Mouse (Mus musculus) embryonic facial prominence, embryonic 10.5 days (tissue): ENCODE data around the gene Psmg1. TPM values are rescaled to one million over a fixed set of nuclear protein-coding genes. Genes with fewer than 3 reads are reported as not detected.
"Not testable (repeated sequence)": the region's sequence is repeated elsewhere in the genome, so short reads cannot be mapped to it uniquely, and the experiment has no call there.

ENCODE experiments used
- DNase-seq: peaks from one replicate; pipeline ENCODE4 v3.0.0-alpha.2; 2017; ENCODE audit warnings: low spot score
- H3K27ac ChIP-seq: fragments of 300-500 bp; sonication (generic); replicated peaks from 2 replicates; pipeline ENCODE4 v1.5.1; 2016; ENCODE audit warnings: mild to moderate bottlenecking
- H3K27me3 ChIP-seq: fragments of 300-500 bp; sonication (generic); replicated peaks from 2 replicates; pipeline ENCODE4 v1.6.1; 2016; ENCODE audit warnings: low read depth, mild to moderate bottlenecking; ENCODE audit not compliant: poor library complexity, severe bottlenecking
- H3K36me3 ChIP-seq: fragments of 300-500 bp; sonication (generic); replicated peaks from 2 replicates; pipeline ENCODE4 v1.6.1; 2016; ENCODE audit warnings: mild to moderate bottlenecking, moderate library complexity
- H3K4me1 ChIP-seq: fragments of 300-500 bp; sonication (generic); 2 replicates; pipeline ENCODE4 v1.6.1; 2016
- H3K4me3 ChIP-seq: fragments of 300-500 bp; sonication (generic); 2 replicates; pipeline ENCODE4 v1.5.1; 2016; ENCODE audit warnings: mild to moderate bottlenecking, moderate library complexity
- H3K9me3 ChIP-seq: fragments of 300-500 bp; sonication (generic); 2 replicates; pipeline ENCODE4 v1.6.1; 2016; ENCODE audit warnings: mild to moderate bottlenecking
- WGBS: fragments of 180-500 bp; shearing (Covaris S2); methylation state at CpG from one replicate; pipeline ENCODE4 v1.1.7; 2016; 5-methylcytosine and 5-hydroxymethylcytosine counted together
- polyA plus RNA-seq: library from polyadenylated mRNA; unstranded; fragments of >200 nt; fragmentation: Nextera tagmentation; extraction: Ambion mirVana; gene quantifications from 2 replicates; pipeline ENCODE4 v1.2.1, GENCODE M21; 2016

Psmg1 gene
- polyA plus RNA-seq, 1 experiment from 2014 or later = 115 TPM

DNA sequence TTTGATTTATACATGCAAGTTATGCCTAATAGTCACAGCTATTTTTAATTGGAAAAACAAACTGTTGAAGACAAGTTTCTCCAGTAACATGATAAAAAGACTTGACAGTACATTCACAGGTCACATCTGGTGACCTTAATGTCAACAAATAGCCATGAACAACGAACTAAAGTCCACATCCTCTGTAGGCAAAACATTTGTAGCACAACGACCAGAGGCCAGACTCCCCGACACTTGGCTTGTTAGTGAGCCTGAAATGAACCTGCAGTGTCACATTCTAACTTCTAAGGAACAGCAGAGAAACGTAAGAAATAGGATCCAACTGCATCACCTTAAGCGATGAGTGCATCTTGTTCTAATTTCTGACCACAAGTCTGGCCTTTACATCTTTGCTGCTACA lies 1.8 kb upstream of the Psmg1 start:
- WGBS = 54% methylated on average over 5 of the region's 5 CpGs
- Histone ChIP-seq H3K27me3 (no peaks in the 10 kb centered on the region), H3K27ac (no peak overlapping the region), H3K4me3 (no peak overlapping the region), H3K4me1 (peaks cover 24% of the 10 kb centered on the region), H3K9me3 (no peaks in the 10 kb centered on the region), H3K36me3 (peaks cover 57% of the 10 kb centered on the region)
- no peak for DNase-seq

- Histone ChIP-seq H3K4me3 (peak overlapping the region; percentile 85), H3K27me3 (no peaks in the 10 kb centered on the region), H3K27ac (peak overlapping the region; percentile 91), H3K4me1 (peaks cover 24% of the 10 kb centered on the region), H3K36me3 (peaks cover 57% of the 10 kb centered on the region), H3K9me3 (no peaks in the 10 kb centered on the region)
- 8% methylated on average over 10 of the region's 10 CpGs for WGBS
- peak; percentile 43 for DNase-seq
Observed at GRCm38 (mm10) chr16:95991122-95991900, 551 bp upstream of the Psmg1 start.

DNA sequence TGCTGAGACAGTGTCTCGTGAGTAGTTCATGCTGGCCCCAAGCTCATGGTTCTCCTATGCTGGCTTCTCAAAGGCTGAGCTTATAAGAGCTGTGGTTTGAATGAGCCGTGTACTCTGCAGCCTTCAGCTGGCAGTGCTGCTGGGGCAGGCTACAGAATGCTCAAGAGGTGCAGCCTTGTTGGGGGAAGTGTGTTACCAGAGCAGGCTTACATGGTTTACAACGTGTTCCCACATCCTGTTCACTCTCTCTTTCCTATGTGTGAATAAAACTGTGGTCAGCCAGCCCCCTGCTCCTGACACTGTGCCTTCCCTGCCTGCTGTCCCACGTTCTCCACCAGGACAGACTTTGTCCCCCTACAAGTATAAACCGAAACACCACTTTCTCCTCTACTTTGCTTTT lies 5.8 kb downstream of the Psmg1 start:
- no peak overlapping the region for H3K27ac ChIP-seq
- peaks cover 12% of the 10 kb centered on the region for H3K4me1 ChIP-seq
- H3K36me3 ChIP-seq = peaks cover 81% of the 10 kb centered on the region
- no peak for DNase-seq
- no peaks in the 10 kb centered on the region for H3K9me3 ChIP-seq
- H3K4me3 ChIP-seq = no peak overlapping the region
- 85% methylated on average over 5 of the region's 5 CpGs for WGBS
- H3K27me3 ChIP-seq = no peaks in the 10 kb centered on the region

DNA sequence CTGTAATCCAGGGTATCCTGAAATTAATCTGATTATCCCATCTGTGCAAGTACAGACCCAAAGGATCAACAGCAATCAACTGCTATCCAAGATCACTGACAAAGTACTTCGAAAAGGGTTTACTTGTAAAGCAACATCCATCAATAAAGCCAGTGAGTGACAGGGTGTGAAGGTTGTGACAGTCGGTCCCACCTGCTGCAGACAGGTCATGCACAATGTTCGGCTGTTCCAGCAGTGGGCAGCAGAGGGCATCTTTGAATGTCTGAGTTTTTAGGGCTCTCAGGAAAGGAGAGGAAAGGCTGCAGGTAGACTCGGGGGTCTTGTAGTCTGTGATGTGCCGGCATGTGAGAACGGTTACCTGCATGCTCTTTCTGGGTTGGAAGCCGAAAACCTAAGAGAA lies 7.2 kb downstream of the Psmg1 start:
- no peak overlapping the region for H3K4me3 ChIP-seq
- H3K9me3 ChIP-seq = no peaks in the 10 kb centered on the region
- H3K4me1 ChIP-seq = no peaks in the 10 kb centered on the region
- H3K27me3 ChIP-seq = no peaks in the 10 kb centered on the region
- peaks cover 85% of the 10 kb centered on the region for H3K36me3 ChIP-seq
- H3K27ac ChIP-seq = no peak overlapping the region
- 87% methylated on average over 7 of the region's 7 CpGs for WGBS
- DNase-seq = peak; percentile 45

DNA sequence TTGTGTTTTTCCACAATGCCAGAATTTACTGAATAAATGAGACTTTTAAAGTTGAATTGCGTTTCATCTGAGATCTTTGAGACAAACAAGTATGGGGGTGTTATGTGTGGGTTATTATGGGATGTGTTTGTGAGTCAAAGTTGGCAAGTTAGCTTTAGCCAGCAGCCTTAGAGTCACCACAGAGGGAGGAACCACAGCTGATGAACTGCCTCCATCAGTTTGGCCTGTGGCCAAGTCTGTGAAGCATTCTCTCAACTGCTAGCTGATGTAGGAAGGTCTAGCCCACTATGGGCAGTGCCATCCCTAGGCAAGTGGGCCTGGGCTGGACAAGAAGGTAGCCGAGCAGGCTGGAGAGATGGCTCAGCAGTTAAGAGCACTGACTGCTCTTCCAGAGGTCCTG lies 19.9 kb downstream of the Psmg1 start:
- DNase-seq = no peak
- Histone ChIP-seq H3K4me1 (peaks cover 3% of the 10 kb centered on the region; the same call in 1 of the 2 replicates), H3K9me3 (no peaks in the 10 kb centered on the region), H3K27me3 (no peaks in the 10 kb centered on the region), H3K27ac (no peak overlapping the region), H3K36me3 (no peaks in the 10 kb centered on the region), H3K4me3 (no peak overlapping the region)
- WGBS = 89% methylated on average over 2 of the region's 2 CpGs

DNA sequence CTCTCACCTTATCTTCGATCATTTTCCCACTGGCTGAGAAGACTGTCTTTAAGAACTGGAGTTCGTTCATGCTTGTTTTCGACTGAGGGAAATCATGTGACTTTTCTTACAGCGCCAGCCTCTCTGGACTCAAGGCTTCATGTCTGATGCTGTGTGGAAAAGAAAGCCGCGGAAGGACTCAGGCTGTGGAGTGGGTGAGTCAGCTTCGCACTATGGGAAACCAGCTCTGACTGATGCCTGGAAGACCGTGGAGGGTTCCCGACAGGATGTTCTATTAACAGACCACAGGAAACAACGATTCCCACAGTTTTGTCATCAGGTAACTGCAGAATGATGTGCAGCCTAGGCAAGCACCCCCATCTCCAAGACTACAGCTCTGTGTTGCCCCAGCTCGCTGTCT lies 23.3 kb downstream of the Psmg1 start:
- no peak overlapping the region for H3K27ac ChIP-seq
- H3K27me3 ChIP-seq = 0 out of 2 replicates have a peak, but pooled peaks cover 4% of the 10 kb centered on the region
- no peaks in the 10 kb centered on the region for H3K9me3 ChIP-seq
- no peak overlapping the region for H3K4me3 ChIP-seq
- 91% methylated on average over 11 of the region's 11 CpGs for WGBS
- no peak for DNase-seq
- no peaks in the 10 kb centered on the region for H3K36me3 ChIP-seq
- H3K4me1 ChIP-seq = peaks cover 11% of the 10 kb centered on the region

GRCm38 (mm10) chr16:95964427-95965023 lies 26.2 kb downstream of the Psmg1 start:
- peak; percentile 46 for DNase-seq
- no peak overlapping the region for H3K4me3 ChIP-seq

GRCm38 (mm10) chr16:95961484-95961883 lies 29.3 kb downstream of the Psmg1 start:
- not testable (repeated sequence) for DNase-seq, H3K9me3 ChIP-seq, H3K27me3 ChIP-seq, H3K36me3 ChIP-seq, H3K27ac ChIP-seq, H3K4me3 ChIP-seq
- peaks cover 12% of the 10 kb centered on the region for H3K4me1 ChIP-seq
- WGBS = 61% methylated on average over 1 of the region's 1 CpGs

More at GRCm38 (mm10) chr16:95964427-95965023, 26.2 kb downstream of the Psmg1 start:
- 55% methylated on average over 11 of the region's 11 CpGs for WGBS
- no peaks in the 10 kb centered on the region for H3K9me3 ChIP-seq
- no peaks in the 10 kb centered on the region for H3K36me3 ChIP-seq
- H3K27ac ChIP-seq = no peak overlapping the region
- H3K27me3 ChIP-seq = 0 out of 2 replicates have a peak, but pooled peaks cover 4% of the 10 kb centered on the region
- H3K4me1 ChIP-seq = peaks cover 12% of the 10 kb centered on the region

GRCm38 (mm10) chr16:95960689-95961088 lies 30.1 kb downstream of the Psmg1 start:
- peaks cover 15% of the 10 kb centered on the region for H3K4me1 ChIP-seq
- WGBS = 89% methylated on average over 2 of the region's 2 CpGs
- H3K27ac ChIP-seq, H3K27me3 ChIP-seq, H3K36me3 ChIP-seq, DNase-seq, H3K4me3 ChIP-seq, H3K9me3 ChIP-seq: not testable (repeated sequence)

DNA sequence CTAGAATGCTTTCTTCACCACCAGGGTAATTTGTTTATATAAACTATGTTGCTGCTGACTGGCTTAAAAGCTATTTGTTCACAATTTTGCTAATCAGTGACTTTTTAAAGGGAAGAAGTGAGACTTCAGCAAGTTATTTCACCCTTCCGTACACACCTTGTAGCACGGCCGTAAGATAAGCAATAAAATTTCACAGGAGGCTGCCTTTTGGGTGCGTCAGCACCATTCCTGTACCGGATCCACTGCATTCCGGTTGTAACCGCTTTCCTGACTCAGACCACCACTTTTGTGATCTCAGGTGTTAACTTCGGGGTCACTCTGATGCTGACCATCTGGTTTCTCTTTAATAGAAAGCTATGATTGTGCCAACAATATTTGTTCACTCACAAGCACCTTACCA lies 32.7 kb downstream of the Psmg1 start:
- Histone ChIP-seq H3K4me1 (peaks cover 14% of the 10 kb centered on the region), H3K27me3 (no peaks in the 10 kb centered on the region), H3K27ac (no peak overlapping the region), H3K36me3 (no peaks in the 10 kb centered on the region), H3K4me3 (no peak overlapping the region), H3K9me3 (no peaks in the 10 kb centered on the region)
- DNase-seq = no peak
- WGBS = 91% methylated on average over 8 of the region's 8 CpGs

GRCm38 (mm10) chr16:95956618-95957017 lies 34.1 kb downstream of the Psmg1 start:
- H3K36me3 ChIP-seq = no peaks in the 10 kb centered on the region
- H3K27me3 ChIP-seq = no peaks in the 10 kb centered on the region
- no peak overlapping the region for H3K4me3 ChIP-seq
- 65% methylated on average over 5 of the region's 5 CpGs for WGBS
- DNase-seq = peak; percentile 38
- H3K4me1 ChIP-seq = peaks cover 5% of the 10 kb centered on the region; the same call in 1 of the 2 replicates
- H3K9me3 ChIP-seq = no peaks in the 10 kb centered on the region
- H3K27ac ChIP-seq = no peak overlapping the region

DNA sequence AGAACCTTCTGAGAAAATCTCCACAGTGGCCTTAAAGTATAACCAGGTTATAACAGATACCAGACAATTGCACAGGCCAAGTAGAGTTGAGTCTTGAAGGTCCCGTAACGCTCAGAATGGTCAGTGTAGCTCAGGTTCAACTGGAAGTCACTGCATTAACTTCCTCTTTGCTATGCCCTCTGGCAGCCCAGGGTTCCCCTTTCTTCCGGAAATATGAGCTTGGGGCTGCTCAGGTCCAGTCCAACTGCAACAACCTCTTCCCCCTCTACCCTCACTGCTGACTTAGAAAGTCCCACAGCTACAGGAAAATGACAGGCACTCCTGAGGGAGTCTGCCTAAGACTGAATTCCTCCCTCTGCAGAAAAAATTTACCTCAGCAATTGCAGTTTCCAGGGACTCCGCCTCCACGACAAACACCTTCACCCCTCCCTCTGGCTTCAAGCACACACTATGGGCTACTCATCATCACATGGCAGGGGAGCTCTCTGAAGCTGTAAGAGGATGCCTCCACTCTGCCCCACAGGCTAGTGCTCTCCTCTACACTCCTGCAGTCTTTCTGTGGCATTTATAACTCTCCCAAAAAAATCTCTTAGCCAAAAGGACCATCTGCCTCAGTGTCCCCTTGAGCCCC lies 34.9 kb downstream of the Psmg1 start:
- peaks cover 5% of the 10 kb centered on the region; the same call in 1 of the 2 replicates for H3K4me1 ChIP-seq
- no peak overlapping the region for H3K27ac ChIP-seq
- no peaks in the 10 kb centered on the region for H3K27me3 ChIP-seq
- WGBS = 83% methylated on average over 5 of the region's 5 CpGs
- H3K9me3 ChIP-seq = no peaks in the 10 kb centered on the region
- no peak overlapping the region for H3K4me3 ChIP-seq
- no peak for DNase-seq
- H3K36me3 ChIP-seq = no peaks in the 10 kb centered on the region
